Mouse (Mus musculus) stomach, postnatal 0 days (tissue): ENCODE measurements around the gene Apol7b.

ENCODE experiments used
- CTCF ChIP-seq: IDR thresholded peaks from 2 replicates; pipeline ENCODE4 v1.5.1; 2016; ENCODE audit warnings: antibody characterized with exemption, low read depth, mild to moderate bottlenecking, moderate library complexity
- EP300 ChIP-seq: optimal IDR thresholded peaks from 2 replicates; pipeline ENCODE3; 2016; ENCODE audit warnings: antibody characterized with exemption

GRCm38 (mm10) chr15:77381481-77381880 lies 65.8 kb downstream of the Apol7b start:
- TF ChIP-seq CTCF (no peak), EP300 (no peak)
